Mouse (Mus musculus) right cerebral cortex, postnatal 14 days (tissue): ENCODE data around the gene Rps6ka5.
A peak's percentile ranks its signal among the peaks of the same experiment; 100 is the strongest.

Experiments used
- DNase-seq: peaks from one replicate; pipeline ENCODE4 v3.0.0; 2022

Gene Rps6ka5

GRCm38 (mm10) chr12:100724606-100725457 is 2.0 kb downstream of the Rps6ka5 start:
- DNase-seq = peak; percentile 99

GRCm38 (mm10) chr12:100724182-100724581 is 2.6 kb downstream of the Rps6ka5 start:
- no peak for DNase-seq

- DNase-seq = no peak
Measured at GRCm38 (mm10) chr12:100720801-100721200, 6.0 kb downstream of the Rps6ka5 start.

GRCm38 (mm10) chr12:100717446-100717845 is 9.3 kb downstream of the Rps6ka5 start:
- DNase-seq = no peak

GRCm38 (mm10) chr12:100716969-100717368 is 9.8 kb downstream of the Rps6ka5 start:
- DNase-seq = no peak

- no peak for DNase-seq
Measured at GRCm38 (mm10) chr12:100711819-100712218, 15.0 kb downstream of the Rps6ka5 start.

- no peak for DNase-seq
Measured at GRCm38 (mm10) chr12:100711116-100711691, 15.6 kb downstream of the Rps6ka5 start.

- DNase-seq = no peak
Measured at GRCm38 (mm10) chr12:100710432-100710831, 16.4 kb downstream of the Rps6ka5 start.

- no peak for DNase-seq
Measured at GRCm38 (mm10) chr12:100707312-100707711, 19.5 kb downstream of the Rps6ka5 start.

GRCm38 (mm10) chr12:100705057-100705722 is 21.6 kb downstream of the Rps6ka5 start:
- DNase-seq = no peak

GRCm38 (mm10) chr12:100698019-100698418 is 28.8 kb downstream of the Rps6ka5 start:
- no peak for DNase-seq

GRCm38 (mm10) chr12:100696621-100697020 is 30.2 kb downstream of the Rps6ka5 start:
- DNase-seq = no peak

- DNase-seq = no peak
Measured at GRCm38 (mm10) chr12:100695252-100695651, 31.5 kb downstream of the Rps6ka5 start.

GRCm38 (mm10) chr12:100692208-100692607 is 34.6 kb downstream of the Rps6ka5 start:
- DNase-seq = no peak

GRCm38 (mm10) chr12:100690444-100690843 is 36.3 kb downstream of the Rps6ka5 start:
- DNase-seq = no peak

GRCm38 (mm10) chr12:100688177-100688576 is 38.6 kb downstream of the Rps6ka5 start:
- DNase-seq = no peak

GRCm38 (mm10) chr12:100687001-100687400 is 39.8 kb downstream of the Rps6ka5 start:
- DNase-seq = no peak

GRCm38 (mm10) chr12:100681752-100682151 is 45.0 kb downstream of the Rps6ka5 start:
- DNase-seq = no peak

GRCm38 (mm10) chr12:100681241-100681640 is 45.5 kb downstream of the Rps6ka5 start:
- no peak for DNase-seq

- no peak for DNase-seq
Measured at GRCm38 (mm10) chr12:100680676-100681075, 46.1 kb downstream of the Rps6ka5 start.

GRCm38 (mm10) chr12:100670647-100671199 is 56.1 kb downstream of the Rps6ka5 start:
- no peak for DNase-seq

- DNase-seq = no peak
Measured at GRCm38 (mm10) chr12:100665294-100665693, 61.5 kb downstream of the Rps6ka5 start.

GRCm38 (mm10) chr12:100660076-100660475 is 66.7 kb downstream of the Rps6ka5 start:
- DNase-seq = no peak
